27 mouse cellular contexts compared by ENCODE assay signal in the genomic region with DNA sequence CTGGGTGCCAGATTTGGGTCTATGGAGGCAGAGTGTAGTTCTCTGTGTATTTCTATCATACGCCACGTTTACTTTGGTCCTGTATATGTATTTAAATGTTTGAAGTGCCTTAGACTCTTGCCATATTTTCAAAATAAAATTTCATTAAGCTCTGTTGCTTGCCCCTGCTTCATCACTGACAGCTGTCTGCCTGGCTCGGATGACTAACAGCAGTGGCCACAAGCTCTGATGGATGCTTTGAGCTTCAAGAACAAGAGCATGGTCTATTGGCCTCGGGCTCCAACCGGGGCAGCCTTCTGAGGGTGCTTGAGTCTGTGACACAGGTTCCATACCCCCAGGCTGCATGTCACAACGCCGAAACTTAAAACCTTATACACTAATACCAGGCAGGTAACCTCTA.
DNase-seq lines count a peak whose midpoint lies in the region; ATAC-seq and TF ChIP-seq lines count a peak whose summit lies in the region.
"Had no signal": no experiment of that assay in that cellular context is flagged by ENCODE, and none has a peak within 500 bp of the region (broad histone marks: within the 10 kb centered on the region; RNA-seq: fewer than 3 reads in every experiment).

No protein-coding gene starts in this region.

- no peak overlapping the region for H3K4me2 ChIP-seq in heart, embryonic 15.5 days
- H3K4me2 ChIP-seq in neural tube, embryonic 15.5 days = no peak overlapping the region
- no peak overlapping the region for H3K4me2 ChIP-seq in forebrain, embryonic 13.5 days
- H3K4me2 ChIP-seq: embryonic facial prominence, embryonic 12.5 days; hindbrain, embryonic 14.5 days; liver, embryonic 12.5 days; midbrain, embryonic 13.5 days; stomach, embryonic 15.5 days had no signal

- peaks cover 6% of the 10 kb centered on the region for H3K4me1 ChIP-seq in heart, adult 2 months (ENCODE audit: control insufficient read depth, insufficient read depth, low read length)
- H3K4me1 ChIP-seq in heart, embryonic 15.5 days (replicated peaks) = 0 out of 2 replicates have a peak, but pooled peaks cover 4% of the 10 kb centered on the region
- peaks cover 6% of the 10 kb centered on the region; the same call in 1 of the 2 replicates for H3K4me1 ChIP-seq in neural tube, embryonic 15.5 days
- H3K4me1 ChIP-seq in forebrain, embryonic 13.5 days = no peaks in the 10 kb centered on the region

- H3K9me3 ChIP-seq in heart, embryonic 15.5 days (replicated peaks) = no peaks in the 10 kb centered on the region
- H3K9me3 ChIP-seq in neural tube, embryonic 15.5 days (replicated peaks) = no peaks in the 10 kb centered on the region
- H3K9me3 ChIP-seq in forebrain, embryonic 13.5 days (replicated peaks) = no peaks in the 10 kb centered on the region
- H3K9me3 ChIP-seq: embryonic facial prominence, embryonic 12.5 days; liver, embryonic 12.5 days; midbrain, embryonic 13.5 days; stomach, embryonic 15.5 days had no signal

- TF ChIP-seq CTCF in heart, adult 2 months (IDR thresholded peaks at IDR 0.05) = no peak

- H3K27ac ChIP-seq in heart, adult 2 months = peak overlapping the region; percentile 23; the same call in 1 of the 2 replicates
- H3K27ac ChIP-seq in heart, embryonic 15.5 days = peak overlapping the region; percentile 61; the same call in 1 of the 2 replicates
- 0 out of 2 replicates have a peak overlapping the region, but pooled peaks have one; percentile 5 for H3K27ac ChIP-seq in neural tube, embryonic 15.5 days (replicated peaks)
- no peak overlapping the region for H3K27ac ChIP-seq in forebrain, embryonic 13.5 days
- H3K27ac ChIP-seq: embryonic facial prominence, embryonic 12.5 days; hindbrain, embryonic 14.5 days; kidney, postnatal 0 days; liver, embryonic 12.5 days; macrophage; midbrain, embryonic 13.5 days had no signal

- no peak for DNase-seq in heart, adult 2 months
- DNase-seq in heart, postnatal 25 days (ENCODE audit: low spot score) = no peak
- DNase-seq in heart, adult 11 months = no peak
- no peak for DNase-seq in neural tube, embryonic 10.5 days (ENCODE audit: extremely low spot score, low spot score)
- no peak for DNase-seq in left cerebral cortex, postnatal 25 days (ENCODE audit: low spot score in 2 of 2)
- DNase-seq: adrenal gland, postnatal 14 days; cerebellum, adult 11-12 months; cerebellum, adult 9-11 months; embryo, embryonic 11 days; kidney, postnatal 4 days; left cerebral cortex, postnatal 4 days; liver, postnatal 0 days; right cerebral cortex, postnatal 25 days had no signal

- intact Hi-C loops in heart, adult 2 months (cut with DNase I) = loop anchor here (5.0 kb wide), 1 partner anchor 47 kb away; no protein-coding TSS in a partner anchor
- intact Hi-C loops in heart, postnatal 25 days (cut with DNase I) = no loop called here
- intact Hi-C loops in left cerebral cortex, postnatal 25 days (cut with DNase I) = no loop called here

- no peaks in the 10 kb centered on the region for H3K36me3 ChIP-seq in heart, adult 2 months (ENCODE audit: control insufficient read depth, insufficient read depth, low read length)
- H3K36me3 ChIP-seq in heart, embryonic 15.5 days = peaks cover 56% of the 10 kb centered on the region
- no peaks in the 10 kb centered on the region for H3K36me3 ChIP-seq in neural tube, embryonic 15.5 days
- no peaks in the 10 kb centered on the region for H3K36me3 ChIP-seq in forebrain, embryonic 13.5 days (ENCODE audit: poor library complexity, severe bottlenecking)
- H3K36me3 ChIP-seq: midbrain, embryonic 13.5 days had no signal

- no peaks in the 10 kb centered on the region for H3K79me2 ChIP-seq in heart, adult 2 months (replicated peaks; ENCODE audit: control insufficient read depth, insufficient read depth, low read length)

- no peak for ATAC-seq in heart, embryonic 15.5 days (replicated peaks; ENCODE audit: insufficient number of reproducible peaks, insufficient read depth, low FRiP score, low read depth)
- no peak for ATAC-seq in neural tube, embryonic 15.5 days (ENCODE audit: low FRiP score)
- ATAC-seq in forebrain, embryonic 13.5 days = no peak
- ATAC-seq: forebrain, embryonic 16.5 days; intestine, postnatal 0 days; liver, embryonic 12.5 days; liver, postnatal 0 days; lung, postnatal 0 days; midbrain, embryonic 13.5 days; Patski had no signal

- no peak overlapping the region for H3K9ac ChIP-seq in heart, adult 2 months (ENCODE audit: low read depth, low read length)
- H3K9ac ChIP-seq in heart, embryonic 15.5 days = no peak overlapping the region
- no peak overlapping the region for H3K9ac ChIP-seq in neural tube, embryonic 15.5 days (replicated peaks)
- H3K9ac ChIP-seq in forebrain, embryonic 13.5 days = no peak overlapping the region
- H3K9ac ChIP-seq: embryonic facial prominence, embryonic 12.5 days; hindbrain, embryonic 14.5 days; liver, embryonic 12.5 days; liver, postnatal 0 days; midbrain, embryonic 13.5 days; stomach, embryonic 15.5 days had no signal

- TF ChIP-seq POLR2A in heart, adult 2 months (IDR thresholded peaks at IDR 0.05; ENCODE audit: insufficient read depth, low read depth, low read length) = no peak

- 93% methylated on average over 7 of the region's 7 CpGs for WGBS in heart, adult 2 months
- 89% methylated on average over 7 of the region's 7 CpGs for WGBS in heart, embryonic 15.5 days
- 86% methylated on average over 7 of the region's 7 CpGs for WGBS in neural tube, embryonic 15.5 days
- WGBS in forebrain, embryonic 13.5 days = 92% methylated on average over 7 of the region's 7 CpGs

- no peak overlapping the region for H3K4me3 ChIP-seq in heart, adult 2 months
- H3K4me3 ChIP-seq in heart, embryonic 15.5 days = no peak overlapping the region
- H3K4me3 ChIP-seq in neural tube, embryonic 15.5 days (replicated peaks) = no peak overlapping the region
- no peak overlapping the region for H3K4me3 ChIP-seq in forebrain, embryonic 13.5 days
- H3K4me3 ChIP-seq: embryonic facial prominence, embryonic 12.5 days; liver, embryonic 12.5 days; midbrain, embryonic 13.5 days; stomach, embryonic 15.5 days had no signal

- H3K27me3 ChIP-seq in heart, adult 2 months (ENCODE audit: control insufficient read depth, insufficient read depth, low read length) = no peaks in the 10 kb centered on the region
- no peaks in the 10 kb centered on the region for H3K27me3 ChIP-seq in heart, embryonic 15.5 days
- H3K27me3 ChIP-seq in neural tube, embryonic 15.5 days (replicated peaks) = no peaks in the 10 kb centered on the region
- no peaks in the 10 kb centered on the region for H3K27me3 ChIP-seq in forebrain, embryonic 13.5 days
- H3K27me3 ChIP-seq: embryonic facial prominence, embryonic 12.5 days; midbrain, embryonic 13.5 days; Patski; stomach, embryonic 15.5 days had no signal

- no peak for TF ChIP-seq EP300 in heart, adult 2 months (IDR thresholded peaks at IDR 0.05; ENCODE audit: insufficient read depth, low read depth, low read length)
